Mouse (Mus musculus): ENCODE measurements around the gene Gpc1.

GRCm38 (mm10) chr1:92788049-92788448 lies 43.4 kb upstream of the Gpc1 start:
- no peak for TF ChIP-seq POLR2A (IDR thresholded peaks at IDR 0.05; ENCODE audit: borderline replicate concordance, low read depth, low read length)
- no peak for TF ChIP-seq CTCF (IDR thresholded peaks at IDR 0.05; ENCODE audit: low read depth, low read length)

Data from bone marrow macrophage, adult 2 months (primary cell).